In the genomic region with DNA sequence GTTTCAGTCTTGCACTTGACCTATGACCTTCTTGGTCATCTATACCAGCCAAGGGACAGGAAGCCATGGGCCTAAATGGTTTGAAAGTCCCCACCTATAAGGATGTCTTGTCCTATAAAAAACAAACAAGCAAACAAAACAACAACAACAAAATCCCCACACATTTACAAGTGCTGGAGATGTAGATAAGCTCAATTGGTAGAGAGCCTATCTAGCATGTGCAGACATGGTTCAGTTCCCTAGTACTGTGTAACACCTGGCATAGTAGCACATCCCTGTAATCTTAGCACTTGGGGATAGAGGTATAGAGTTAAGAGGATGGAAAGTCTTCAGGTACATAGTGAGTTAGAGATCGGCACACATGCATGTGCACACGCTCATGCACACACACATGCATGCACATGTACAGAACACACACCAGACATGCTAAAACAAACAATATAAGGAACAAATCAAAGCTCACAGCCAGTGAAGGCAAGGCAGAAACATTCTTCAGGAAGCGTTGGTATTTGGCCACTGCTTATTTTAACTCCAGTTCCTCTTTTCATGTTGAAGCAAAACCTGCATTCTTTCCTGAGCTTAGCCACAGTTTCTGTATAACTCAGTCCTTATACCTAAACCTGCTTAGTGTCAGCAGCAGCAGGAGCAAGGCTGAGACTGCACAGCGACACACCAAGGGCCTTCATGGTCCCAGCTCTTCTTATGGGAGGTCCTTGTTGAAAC, we compare ENCODE assay signal across 15 mouse cellular contexts. TPM values are rescaled to one million over a fixed set of nuclear protein-coding genes. Genes with fewer than 3 reads are reported as not detected.
A peak's percentile ranks its signal among the peaks of the same experiment; 100 is the strongest.
DNase-seq lines count a peak whose midpoint lies in the region; ATAC-seq and TF ChIP-seq lines count a peak whose summit lies in the region.
"Had no signal": no experiment of that assay in that cellular context is flagged by ENCODE, and none has a peak within 500 bp of the region (broad histone marks: within the 10 kb centered on the region; RNA-seq: fewer than 3 reads in every experiment).

No protein-coding gene starts in this region.

- no peak overlapping the region for H3K9ac ChIP-seq in liver, embryonic 11.5 days (ENCODE audit: low read depth, low read length)
- H3K9ac ChIP-seq in liver, embryonic 12.5 days, result peak overlapping the region; percentile 15
- no peak overlapping the region for H3K9ac ChIP-seq in midbrain, embryonic 14.5 days (replicated peaks; ENCODE audit: low read length)
- H3K9ac ChIP-seq: embryonic facial prominence, embryonic 13.5 days; forebrain, embryonic 15.5 days; limb, embryonic 12.5 days had no signal

- 76% methylated on average over 4 of the region's 4 CpGs for WGBS in liver, embryonic 11.5 days
- WGBS in liver, embryonic 12.5 days (ENCODE audit: insufficient replicate concordance), result 59% methylated on average over 4 of the region's 4 CpGs
- 91% methylated on average over 4 of the region's 4 CpGs for WGBS in midbrain, embryonic 14.5 days

- no peak overlapping the region for H3K4me3 ChIP-seq in liver, embryonic 11.5 days (ENCODE audit: low read depth, low read length)
- H3K4me3 ChIP-seq in bone marrow macrophage, adult 2 months (ENCODE audit: insufficient read depth, low read length), result peak overlapping the region; percentile 15
- no peak overlapping the region for H3K4me3 ChIP-seq in liver, embryonic 12.5 days
- H3K4me3 ChIP-seq in midbrain, embryonic 14.5 days (replicated peaks; ENCODE audit: low read depth, low read length), result no peak overlapping the region
- H3K4me3 ChIP-seq: embryonic facial prominence, embryonic 13.5 days; forebrain, embryonic 15.5 days; limb, embryonic 12.5 days had no signal

- H3K4me1 ChIP-seq in liver, embryonic 11.5 days (replicated peaks; ENCODE audit: control insufficient read depth, insufficient read depth, low read length), result peaks cover 45% of the 10 kb centered on the region
- H3K4me1 ChIP-seq in bone marrow macrophage, adult 2 months (ENCODE audit: control insufficient read depth, insufficient read depth, low read length), result peaks cover 80% of the 10 kb centered on the region
- peaks cover 74% of the 10 kb centered on the region for H3K4me1 ChIP-seq in liver, embryonic 12.5 days
- no peaks in the 10 kb centered on the region for H3K4me1 ChIP-seq in midbrain, embryonic 14.5 days (ENCODE audit: control insufficient read depth, insufficient read depth, low read length)
- H3K4me1 ChIP-seq: embryonic facial prominence, embryonic 13.5 days; forebrain, embryonic 15.5 days; limb, embryonic 12.5 days had no signal

- TF ChIP-seq POLR2A in bone marrow macrophage, adult 2 months (IDR thresholded peaks at IDR 0.05; ENCODE audit: borderline replicate concordance, low read depth, low read length), result no peak

- no peaks in the 10 kb centered on the region for H3K9me3 ChIP-seq in liver, embryonic 11.5 days (ENCODE audit: control insufficient read depth, low read length)
- H3K9me3 ChIP-seq in liver, embryonic 12.5 days (replicated peaks), result no peaks in the 10 kb centered on the region
- H3K9me3 ChIP-seq in midbrain, embryonic 14.5 days (ENCODE audit: control insufficient read depth, low read length), result no peaks in the 10 kb centered on the region
- H3K9me3 ChIP-seq: embryonic facial prominence, embryonic 13.5 days; forebrain, embryonic 15.5 days; limb, embryonic 12.5 days had no signal

- peak overlapping the region; percentile 29 for H3K4me2 ChIP-seq in liver, embryonic 11.5 days
- H3K4me2 ChIP-seq in liver, embryonic 12.5 days, result peak overlapping the region; percentile 40
- no peak overlapping the region for H3K4me2 ChIP-seq in midbrain, embryonic 14.5 days (ENCODE audit: low read length)
- H3K4me2 ChIP-seq: embryonic facial prominence, embryonic 13.5 days; forebrain, embryonic 15.5 days; limb, embryonic 12.5 days had no signal

- H3K36me3 ChIP-seq in liver, embryonic 11.5 days (ENCODE audit: control insufficient read depth, insufficient read depth, low read length), result no peaks in the 10 kb centered on the region
- peaks cover 15% of the 10 kb centered on the region; the same call in 1 of the 2 replicates for H3K36me3 ChIP-seq in liver, embryonic 12.5 days
- no peaks in the 10 kb centered on the region for H3K36me3 ChIP-seq in midbrain, embryonic 14.5 days (ENCODE audit: control insufficient read depth, insufficient read depth, low read length)
- H3K36me3 ChIP-seq: embryonic facial prominence, embryonic 13.5 days; forebrain, embryonic 15.5 days; limb, embryonic 12.5 days had no signal

- peak; percentile 73 for ATAC-seq in liver, embryonic 11.5 days (replicated peaks; ENCODE audit: low FRiP score)
- peak; percentile 82 for ATAC-seq in liver, embryonic 12.5 days
- peak; percentile 7; the same call in 1 of the 2 replicates for ATAC-seq in neutrophil, adult 5-6 weeks (ENCODE audit: extremely low read depth, insufficient number of reproducible peaks, low FRiP score, poor library complexity, severe bottlenecking)
- no peak for ATAC-seq in midbrain, embryonic 14.5 days (ENCODE audit: low FRiP score, low TSS enrichment)
- ATAC-seq: forebrain, embryonic 15.5 days had no signal

- DNase-seq in liver, embryonic 11.5 days (ENCODE audit: low spot score), result no peak
- no peak for DNase-seq in liver
- DNase-seq in midbrain, embryonic 14.5 days, result no peak
- DNase-seq in adrenal gland, postnatal 14 days, result no peak
- DNase-seq: cerebellum, adult 9-11 months; gastrocnemius, postnatal 36 days; heart, postnatal 36 days; kidney, adult 9 months; retina, postnatal 1 day had no signal

- no peak for TF ChIP-seq CTCF in bone marrow macrophage, adult 2 months (IDR thresholded peaks at IDR 0.05; ENCODE audit: low read depth, low read length)

- peak overlapping the region; percentile 91 for H3K27ac ChIP-seq in liver, embryonic 11.5 days (ENCODE audit: low read depth, low read length)
- peak overlapping the region; percentile 81 for H3K27ac ChIP-seq in bone marrow macrophage, adult 2 months (ENCODE audit: insufficient read depth, low read depth, low read length)
- H3K27ac ChIP-seq in liver, embryonic 12.5 days, result peak overlapping the region; percentile 98
- no peak overlapping the region for H3K27ac ChIP-seq in midbrain, embryonic 14.5 days (replicated peaks; ENCODE audit: low read depth, low read length)
- H3K27ac ChIP-seq: embryonic facial prominence, embryonic 13.5 days; forebrain, embryonic 15.5 days; limb, embryonic 12.5 days had no signal

- no peaks in the 10 kb centered on the region for H3K27me3 ChIP-seq in liver, embryonic 11.5 days (replicated peaks; ENCODE audit: control insufficient read depth, insufficient read depth, low read length)
- H3K27me3 ChIP-seq in liver, embryonic 12.5 days (replicated peaks), result no peaks in the 10 kb centered on the region
- no peaks in the 10 kb centered on the region for H3K27me3 ChIP-seq in midbrain, embryonic 14.5 days (ENCODE audit: control insufficient read depth, insufficient read depth, low read length)
- H3K27me3 ChIP-seq: embryonic facial prominence, embryonic 13.5 days; forebrain, embryonic 15.5 days; limb, embryonic 12.5 days had no signal

RNA-seq across cellular contexts. Expression of a gene that starts 17.9 kb away (rescaled TPM):
- polyA plus RNA-seq in liver, embryonic 11.5 days (2014; fragmentation: Nextera tagmentation; extraction: Ambion mirVana), result 30.8 and 31.0 TPM in 2 replicates
- polyA plus RNA-seq in bone marrow macrophage, adult 2 months (2012; ENCODE audit: insufficient read depth, insufficient read length, missing spikeins), result 174 and 202 TPM in 2 replicates
- polyA plus RNA-seq in liver, embryonic 12.5 days (2016; fragmentation: Nextera tagmentation; extraction: Ambion mirVana), result 16.0 and 17.1 TPM in 2 replicates
- 183 and 196 TPM in 2 replicates for total RNA-seq in neutrophil, adult 5-6 weeks (2017)
- 1.9 and 4.6 TPM in 2 replicates for polyA plus RNA-seq in midbrain, embryonic 14.5 days (2014; fragmentation: Nextera tagmentation; extraction: Ambion mirVana)
- total RNA-seq in adrenal gland, postnatal 14 days (2021), result 13.2 and 34.2 TPM in 2 replicates
